Mouse (Mus musculus) T-helper 17 cell (primary cell): ENCODE results near the gene Il27ra.

Experiments used
- in situ Hi-C, 2 experiments: fragments of 300-600 bp; cut with MboI, MseI; formaldehyde crosslinking; loops; 1 replicate in 1 of 2; 2 replicates in 1 of 2; pipeline ENCODE4 v1.15.1; 2025; ENCODE audit warnings: high pct_unique_total_duplicates in 2 of 2

Gene Il27ra

DNA sequence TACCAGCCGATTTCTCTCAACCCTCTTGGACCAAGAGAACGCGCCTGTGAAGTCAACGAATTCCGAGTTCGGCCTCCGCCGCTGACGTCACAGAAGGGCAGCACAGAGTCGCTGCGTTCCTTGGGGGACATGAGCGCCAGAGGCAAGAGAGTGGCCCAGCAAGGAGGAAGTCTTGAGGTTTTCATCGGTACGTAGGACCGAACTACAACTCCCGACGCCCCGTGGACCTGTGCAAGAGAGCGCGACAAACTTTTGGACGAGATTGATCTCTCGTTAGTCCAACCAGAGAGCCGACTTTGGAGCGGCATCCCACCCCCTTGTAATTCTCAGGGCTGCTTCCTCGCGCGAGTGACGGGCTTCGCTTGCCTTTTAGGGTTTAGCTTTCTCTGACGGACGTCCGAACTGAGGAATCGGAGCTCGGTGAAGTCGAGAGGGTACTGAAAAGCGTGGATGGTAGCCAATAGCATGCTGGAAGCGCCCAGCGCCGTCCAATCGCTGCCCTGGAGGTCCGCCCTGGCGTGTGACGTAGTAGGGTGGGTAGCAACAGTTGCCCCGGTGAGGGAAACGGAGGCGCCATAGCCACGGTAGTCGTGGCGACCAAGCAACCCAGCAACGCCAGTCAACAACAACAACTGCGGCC lies 24.0 kb upstream of the Il27ra start, which contains the start of gene Rfx1:
Gene Rfx1, plus strand, starts transcription at position 544 of the 640 bp plus-strand sequence.
- in situ Hi-C loops = no loop called here

DNA sequence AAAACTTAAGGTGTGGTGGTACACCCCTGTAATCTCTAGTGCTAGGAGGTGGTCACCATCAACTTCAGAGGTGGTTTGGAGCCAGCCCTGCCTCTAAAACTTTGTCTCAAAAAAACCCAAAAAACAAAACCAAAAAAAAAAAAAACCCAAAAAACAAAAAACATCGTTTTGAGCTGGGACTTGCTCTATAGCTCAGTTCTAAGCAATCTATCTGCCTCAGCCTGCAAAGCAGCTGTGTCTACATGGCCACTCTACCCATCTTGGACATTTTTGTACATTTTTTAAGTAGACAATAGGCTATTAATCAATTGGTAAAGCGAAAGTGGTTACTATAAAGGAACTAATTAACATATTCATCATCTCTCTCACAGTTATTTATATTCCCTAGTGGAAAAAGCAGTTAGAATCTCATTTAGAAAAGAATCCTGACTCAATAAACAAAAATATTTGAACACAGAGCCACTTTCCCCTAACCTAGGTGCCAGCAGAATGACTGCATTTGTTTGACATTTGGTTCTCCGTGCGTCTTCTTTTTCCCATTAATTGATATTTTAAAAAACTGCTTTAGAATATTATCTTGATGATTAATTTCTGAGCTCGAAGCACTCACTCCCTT lies 23.2 kb upstream of the Il27ra start:
- in situ Hi-C loops = no loop called here

DNA sequence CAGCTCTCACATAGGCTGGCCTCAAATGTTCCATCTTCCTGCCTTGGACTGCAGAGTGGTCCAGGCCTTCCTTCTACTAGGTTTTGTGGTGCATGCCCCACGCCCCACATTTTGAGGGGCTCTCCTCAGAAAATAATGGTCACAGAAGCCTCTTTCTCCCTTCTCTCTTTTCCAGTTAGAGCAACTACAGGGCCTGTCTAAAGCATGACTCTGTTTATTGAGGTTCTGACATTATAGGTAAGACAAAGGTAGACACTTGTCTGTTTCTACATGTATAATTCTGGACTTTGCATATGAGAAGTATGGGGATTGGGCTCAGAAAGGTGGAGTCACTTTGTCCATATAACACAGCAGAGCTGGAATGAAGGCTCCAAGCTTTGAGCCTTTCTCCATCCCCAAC lies 22.6 kb upstream of the Il27ra start, which contains the start of gene Gm10643:
Gene Gm10643, minus strand, starts transcription at position 101 of the 400 bp plus-strand sequence.
- in situ Hi-C loops = no loop called here

DNA sequence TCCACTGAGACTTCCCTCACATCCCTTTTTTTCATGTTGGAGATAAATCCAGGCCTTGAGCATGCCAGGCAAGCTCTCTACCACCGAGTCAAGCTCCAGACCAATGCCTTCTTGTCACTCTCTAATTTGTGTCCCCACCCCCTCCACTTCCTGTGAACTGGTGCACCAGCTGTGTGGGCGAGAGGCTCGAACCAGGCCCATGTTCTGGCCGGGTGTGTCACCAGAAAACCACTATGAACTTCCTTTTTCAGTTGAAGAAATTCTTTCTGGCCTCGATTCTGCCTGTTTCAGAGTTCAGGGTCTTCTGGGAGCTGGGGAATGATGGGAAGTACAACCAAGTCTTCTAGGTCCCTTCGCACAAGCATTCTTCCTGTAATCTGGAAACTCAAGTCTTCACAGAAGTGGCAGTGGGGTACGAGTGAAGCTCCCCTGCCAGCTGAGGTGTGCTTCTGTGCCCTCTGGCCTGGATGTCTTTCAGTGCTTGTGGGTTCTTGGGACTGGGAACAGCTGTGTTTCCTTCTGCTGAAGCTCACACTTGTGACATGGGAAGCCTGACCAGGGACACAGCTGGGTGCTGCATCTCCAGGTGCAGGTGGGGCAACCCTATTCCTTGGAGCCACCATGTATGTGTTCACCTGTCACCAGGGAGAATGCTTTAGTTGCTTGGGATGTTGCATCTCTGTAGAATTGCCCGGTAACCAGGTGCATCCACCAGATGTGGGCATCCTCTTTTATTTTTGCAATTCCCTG lies 21.6 kb upstream of the Il27ra start:
- in situ Hi-C loops = no loop called here

DNA sequence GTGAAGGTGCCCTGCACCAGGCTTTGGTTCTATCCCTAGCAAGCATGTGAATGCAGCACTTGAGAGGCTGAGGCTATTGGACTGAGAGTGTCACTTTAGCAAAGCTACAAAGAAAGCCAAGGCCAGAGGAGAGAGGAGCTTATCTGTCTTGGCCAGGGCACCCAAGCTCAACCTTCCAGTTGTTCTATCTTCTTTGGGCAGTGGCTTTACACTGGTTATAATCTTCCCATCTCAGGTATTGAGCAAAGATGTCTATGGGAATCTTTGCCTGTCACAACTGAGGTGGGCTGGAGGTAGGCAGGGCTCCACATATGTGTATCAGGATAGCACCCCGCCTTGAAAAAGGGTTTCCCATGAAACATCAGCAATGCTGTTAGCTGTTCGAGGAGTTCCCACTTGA lies 17.9 kb upstream of the Il27ra start:
- in situ Hi-C loops = no loop called here

DNA sequence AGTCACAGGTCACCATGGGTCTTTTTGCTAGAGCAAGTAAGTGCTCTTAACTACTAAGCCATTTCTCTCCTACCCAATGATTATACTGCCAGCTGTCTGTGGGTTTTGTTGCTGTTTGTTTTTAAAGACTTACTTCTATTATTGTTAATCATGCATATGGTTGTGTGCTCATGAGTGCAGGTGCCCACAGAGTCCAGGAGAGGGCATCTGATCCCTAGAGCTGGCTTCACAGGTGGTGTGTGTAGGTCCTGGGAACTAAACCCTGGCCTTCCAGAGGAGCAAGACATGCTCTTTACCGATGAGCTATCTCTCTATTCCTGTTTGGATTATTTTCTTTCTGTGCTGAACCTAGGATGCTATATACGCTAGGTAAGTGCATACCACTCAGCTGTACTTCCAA lies 16.8 kb upstream of the Il27ra start:
- in situ Hi-C loops = loop anchor here (5.0 kb wide), 2 partner anchors 38 to 63 kb away; no protein-coding TSS in a partner anchor

DNA sequence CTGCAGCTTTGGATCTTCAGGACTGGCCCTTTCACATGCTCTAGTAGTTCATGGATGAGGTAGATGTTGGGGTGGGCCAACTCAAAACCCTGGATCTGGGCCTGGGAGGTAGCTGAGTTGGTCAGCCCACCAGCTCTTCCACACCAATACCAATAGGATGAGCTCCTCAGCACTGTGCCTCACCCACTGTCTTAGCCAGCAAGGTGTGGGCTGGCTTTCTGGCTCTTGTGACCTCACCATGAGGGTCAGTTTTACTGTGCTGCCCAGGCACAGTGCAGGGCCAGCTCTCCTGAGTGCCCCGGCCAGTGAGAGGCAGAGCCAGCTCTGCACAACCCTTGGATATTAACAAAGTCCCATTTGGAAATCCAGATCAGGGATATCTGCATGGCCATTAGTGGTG lies 15.4 kb upstream of the Il27ra start:
- in situ Hi-C loops = loop anchor here (5.0 kb wide), 2 partner anchors 39 to 64 kb away; no protein-coding TSS in a partner anchor

DNA sequence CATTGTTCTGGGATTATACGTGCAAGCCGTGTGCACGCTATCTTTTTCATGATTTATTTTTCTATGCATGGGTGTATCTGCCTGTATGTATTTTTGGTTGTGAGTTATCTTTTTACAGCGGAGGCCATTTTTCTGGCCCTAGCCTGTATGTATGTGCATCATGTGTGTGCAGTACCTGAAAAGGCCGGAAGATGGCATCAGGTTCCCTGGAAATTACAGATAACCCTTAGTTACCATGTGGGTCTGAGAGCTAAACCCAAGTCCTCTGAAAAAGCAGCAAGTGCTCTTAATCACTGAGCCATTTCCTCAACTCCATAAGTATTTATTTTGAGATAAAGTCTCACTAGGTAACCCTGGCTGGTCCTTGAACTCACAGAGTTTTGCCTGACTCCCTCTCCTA lies 10.8 kb upstream of the Il27ra start:
- in situ Hi-C loops = no loop called here

DNA sequence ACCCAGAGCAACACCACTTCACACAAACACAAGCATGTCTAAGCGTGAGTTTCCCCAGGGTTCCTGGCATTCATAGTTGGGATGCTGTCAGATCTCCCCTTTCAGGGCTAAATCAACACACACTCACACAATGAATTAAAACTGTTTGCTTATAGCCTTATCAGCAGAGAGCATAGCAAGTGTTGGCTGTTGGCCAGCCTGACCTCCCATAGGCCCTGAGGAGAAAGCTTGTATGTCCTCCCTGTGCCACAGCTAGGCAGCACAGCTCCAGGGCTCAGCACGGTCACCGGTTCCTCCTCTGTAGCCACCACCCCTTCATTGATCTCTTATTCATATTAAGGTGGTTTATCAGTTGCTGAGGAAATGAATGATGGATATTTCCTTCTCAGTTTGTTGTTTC lies 10.4 kb upstream of the Il27ra start:
- in situ Hi-C loops = no loop called here

DNA sequence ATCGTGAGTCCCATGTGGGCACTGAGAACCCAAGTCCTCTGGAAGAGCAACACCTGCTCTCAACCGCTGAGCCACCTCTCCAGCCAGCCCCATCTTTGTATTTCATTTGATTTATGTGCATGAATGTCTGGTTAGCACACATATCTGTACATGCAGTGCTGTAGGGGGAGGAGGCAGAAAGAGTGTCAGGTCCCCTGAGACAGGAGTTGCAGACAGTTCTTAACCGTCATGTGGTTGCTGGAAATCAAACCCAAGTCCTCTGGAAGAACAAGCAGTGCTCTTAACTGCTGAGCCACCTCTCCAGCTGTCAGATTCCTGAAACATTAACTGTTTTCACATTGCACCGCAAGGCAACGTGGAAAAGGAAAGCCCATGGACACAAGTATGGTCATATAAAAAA lies 5.8 kb upstream of the Il27ra start:
- in situ Hi-C loops = no loop called here

DNA sequence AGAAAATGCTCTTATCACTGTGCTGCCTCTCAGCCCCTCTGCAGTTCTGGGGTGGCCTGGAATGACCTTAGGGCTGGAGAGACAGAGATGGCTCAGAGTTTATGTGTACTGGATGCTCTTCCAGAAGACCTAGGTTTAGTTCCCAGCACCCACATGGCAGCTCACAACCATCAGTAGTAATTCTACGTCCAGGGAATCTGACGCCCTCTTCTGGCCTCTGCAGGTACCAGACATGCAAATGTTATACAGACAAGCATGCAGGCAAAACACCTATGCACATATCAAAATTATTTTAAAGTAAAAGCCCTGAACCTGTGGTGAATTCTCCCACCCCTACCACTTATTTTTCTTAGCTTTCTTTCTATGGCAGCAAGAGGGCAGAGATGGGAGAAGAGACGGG lies 4.1 kb upstream of the Il27ra start:
- in situ Hi-C loops = no loop called here

DNA sequence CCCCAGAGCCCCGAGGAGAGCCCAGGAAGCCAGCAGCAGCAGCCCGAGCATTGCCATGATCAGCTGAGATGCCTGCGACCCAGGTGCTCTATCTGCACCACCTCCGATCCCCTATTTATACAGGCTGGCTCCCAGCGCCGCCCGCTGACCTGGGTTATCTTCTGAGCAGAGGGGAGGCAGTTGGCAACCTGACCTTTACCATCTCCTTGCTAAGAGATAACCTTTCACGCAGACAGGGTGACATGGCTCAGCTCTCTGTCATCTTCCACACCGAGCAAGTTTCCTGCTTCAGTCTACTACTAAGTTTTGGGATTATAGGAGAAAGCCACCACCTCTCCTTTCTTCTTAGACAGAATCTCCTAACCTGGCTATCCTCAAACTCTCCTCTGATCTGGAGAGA lies 2.5 kb upstream of the Il27ra start, which contains the start of gene Rln3:
Gene Rln3, minus strand, starts transcription at position 101 of the 400 bp plus-strand sequence.
- in situ Hi-C loops = no loop called here

DNA sequence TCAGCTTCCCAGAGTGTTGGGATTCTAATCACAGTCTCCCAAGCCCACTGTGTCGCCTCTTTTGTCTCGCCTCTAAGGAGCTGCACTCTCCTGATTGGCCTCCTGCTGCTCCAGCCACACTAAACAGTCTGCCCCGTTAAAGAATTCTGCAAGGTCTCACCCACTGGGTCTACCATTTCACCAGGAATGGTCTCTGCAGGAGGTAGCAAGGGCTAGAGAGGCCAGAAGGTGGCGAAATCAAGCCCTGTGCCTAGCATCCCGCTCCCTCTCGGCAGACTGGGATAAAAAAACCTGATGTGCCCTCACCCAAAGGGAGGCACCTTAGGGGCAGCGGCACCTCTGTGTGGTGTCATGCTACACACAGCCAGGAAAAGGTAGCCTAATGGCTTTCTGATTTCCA lies 1.7 kb upstream of the Il27ra start:
- in situ Hi-C loops = no loop called here

DNA sequence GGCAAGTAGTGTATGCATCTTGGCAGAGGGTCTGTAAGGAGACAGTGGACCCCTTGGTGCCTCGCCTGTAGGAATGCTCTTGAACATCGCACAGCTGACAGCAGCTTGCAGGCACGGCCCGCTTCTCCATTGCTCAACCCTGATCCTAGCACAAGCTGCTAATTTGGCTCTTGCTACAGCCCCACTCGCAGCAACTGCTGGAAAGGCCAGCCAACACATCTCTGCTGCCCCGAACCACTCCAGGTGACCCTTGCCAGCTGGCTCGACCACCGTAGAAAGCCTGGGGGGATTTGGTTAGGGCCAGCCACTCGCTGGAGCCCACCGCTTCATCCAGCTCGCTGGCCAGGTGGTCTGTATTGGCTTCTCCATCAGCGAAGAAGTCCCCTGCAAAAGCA lies 556 bp upstream of the Il27ra start:
- in situ Hi-C loops = no loop called here

DNA sequence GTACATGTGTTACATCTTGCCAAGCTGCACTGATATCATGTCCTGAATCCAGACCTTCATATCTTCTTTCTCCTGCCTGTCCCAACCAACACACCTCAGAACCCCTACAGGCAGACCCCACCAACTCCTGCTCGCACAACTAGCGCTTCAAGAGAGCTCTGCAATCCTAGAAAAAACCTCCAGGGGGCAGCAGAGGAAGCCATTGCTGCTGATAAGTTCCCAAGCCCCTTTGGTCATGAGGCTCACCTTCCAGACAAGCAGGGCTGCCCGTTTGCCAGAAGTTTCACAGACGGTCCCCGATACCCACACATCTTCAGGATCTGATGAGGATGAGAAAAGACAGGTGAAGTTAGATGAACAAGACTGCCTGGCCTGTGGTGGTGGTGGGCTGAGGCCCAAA lies 3.3 kb downstream of the Il27ra start:
- in situ Hi-C loops = loop anchor here in 1 of 2 experiments (5.0 kb wide), 1 partner anchor 93 kb away; no protein-coding TSS in a partner anchor

DNA sequence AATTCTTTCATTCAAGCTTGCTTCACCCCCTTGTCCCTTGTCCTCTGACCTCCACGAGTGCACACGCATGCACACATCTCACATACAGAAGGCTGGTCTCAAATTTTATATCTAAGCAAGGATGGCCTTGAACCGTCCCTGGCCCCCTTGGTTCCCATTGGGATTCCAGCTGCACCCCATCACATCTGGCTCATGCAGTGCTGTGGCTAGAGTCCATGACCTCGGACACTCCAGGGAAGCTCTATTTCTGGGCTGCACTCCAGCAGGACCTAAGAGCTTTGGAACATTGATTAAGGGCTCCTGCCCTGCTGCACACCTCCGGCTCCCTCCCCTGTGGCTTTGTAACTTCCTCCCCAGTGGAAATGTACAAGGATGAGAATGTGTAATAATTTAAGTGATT lies 4.4 kb downstream of the Il27ra start:
- in situ Hi-C loops = loop anchor here in 1 of 2 experiments (5.0 kb wide), 1 partner anchor 94 kb away; no protein-coding TSS in a partner anchor

DNA sequence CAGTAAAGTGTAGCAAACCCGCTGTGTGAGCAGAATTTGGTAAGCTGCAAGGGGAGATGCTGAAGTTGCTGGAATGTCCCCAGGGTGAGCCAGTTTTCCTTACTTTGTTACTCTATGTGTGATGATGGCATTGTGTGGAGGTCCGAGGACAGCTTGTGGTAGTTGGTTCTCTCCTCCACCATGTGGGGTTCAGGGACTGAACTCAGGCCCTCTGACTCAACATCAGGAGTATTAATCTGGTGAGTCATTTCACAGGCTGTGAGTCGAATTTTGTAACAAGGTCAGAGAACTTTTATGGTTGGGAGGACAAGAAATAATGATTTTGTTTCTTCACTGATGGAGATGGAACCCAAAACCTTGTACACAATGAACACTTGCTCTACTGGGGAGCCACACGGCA lies 9.6 kb downstream of the Il27ra start:
- in situ Hi-C loops = no loop called here

DNA sequence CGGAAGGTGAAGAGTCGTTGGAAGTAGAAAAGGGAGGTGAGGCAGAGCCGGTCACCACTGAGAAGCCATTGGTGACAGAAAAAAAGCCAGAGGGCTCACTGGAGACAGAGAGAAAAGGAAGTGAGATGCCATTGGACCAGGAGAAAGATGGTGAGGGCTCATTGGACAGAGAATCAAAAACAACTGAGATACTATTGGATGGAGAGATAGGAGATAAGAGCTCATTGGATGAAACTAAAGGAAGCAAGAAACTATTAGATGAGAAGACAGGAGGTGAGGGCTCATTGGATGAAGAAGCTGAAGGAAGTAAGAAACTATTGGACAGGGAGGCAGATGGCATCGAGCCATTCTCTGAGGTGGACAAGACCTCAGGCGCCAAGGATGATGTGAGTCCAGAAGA lies 13.1 kb downstream of the Il27ra start:
- in situ Hi-C loops = no loop called here

DNA sequence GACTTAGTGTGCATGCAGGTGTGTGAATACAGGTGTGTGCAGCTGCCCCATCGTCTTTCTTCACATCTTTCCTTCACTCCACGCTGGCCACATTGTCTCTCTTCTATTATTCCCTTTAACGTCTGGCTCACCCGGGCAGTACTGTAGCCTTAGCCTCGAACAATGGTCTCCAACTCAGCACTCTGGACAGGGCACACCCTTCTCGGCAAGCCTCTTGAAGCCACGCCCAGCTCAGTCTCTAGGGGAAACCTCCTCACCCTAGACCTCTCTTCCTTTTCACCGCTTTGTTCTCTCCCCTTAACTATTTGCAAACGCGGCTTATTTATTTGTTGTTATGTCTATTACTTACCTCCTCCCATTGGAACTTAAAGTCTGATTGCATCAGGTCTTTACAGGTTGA lies 14.9 kb downstream of the Il27ra start:
- in situ Hi-C loops = no loop called here

DNA sequence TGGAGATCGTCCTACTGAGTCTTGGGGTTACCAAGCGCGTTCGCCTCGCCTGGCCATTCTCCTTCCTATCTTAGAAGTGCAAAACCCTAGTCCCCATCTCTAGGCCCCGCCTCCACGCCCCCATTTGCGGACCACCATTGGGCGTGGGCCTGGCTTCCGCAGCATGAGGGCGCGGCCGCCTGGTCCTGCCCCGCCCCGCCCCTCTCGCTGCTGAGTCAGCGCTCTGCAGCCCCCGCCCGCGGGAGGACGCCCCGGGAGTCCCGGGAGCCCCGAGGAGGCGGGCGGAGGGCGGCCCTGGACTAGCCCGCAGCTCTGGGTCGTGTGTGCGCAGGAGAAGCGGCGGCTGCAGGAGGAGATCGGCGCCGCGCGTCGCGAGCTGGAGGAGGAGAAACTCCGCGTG lies 16.5 kb downstream of the Il27ra start:
- in situ Hi-C loops = no loop called here

DNA sequence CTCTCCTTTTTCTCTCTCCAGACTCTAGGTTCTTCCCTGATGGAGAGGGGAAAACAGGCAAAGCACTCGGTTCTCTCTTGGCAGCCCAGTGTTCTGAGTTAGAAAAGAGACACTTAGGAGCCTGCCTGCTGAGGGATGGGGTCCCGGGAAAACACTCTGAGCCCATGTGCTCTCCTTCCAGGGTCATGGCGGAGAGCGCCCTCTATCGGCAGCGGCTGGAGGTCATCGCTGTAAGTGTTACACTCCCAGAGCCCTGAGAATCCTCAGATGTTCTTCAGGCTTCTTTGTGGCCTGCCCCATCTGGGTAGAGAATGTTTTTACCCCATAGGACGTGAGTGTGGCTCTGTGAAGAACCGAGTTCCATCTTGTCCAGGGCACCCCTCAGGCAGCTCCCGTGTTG lies 18.2 kb downstream of the Il27ra start:
- in situ Hi-C loops = no loop called here

DNA sequence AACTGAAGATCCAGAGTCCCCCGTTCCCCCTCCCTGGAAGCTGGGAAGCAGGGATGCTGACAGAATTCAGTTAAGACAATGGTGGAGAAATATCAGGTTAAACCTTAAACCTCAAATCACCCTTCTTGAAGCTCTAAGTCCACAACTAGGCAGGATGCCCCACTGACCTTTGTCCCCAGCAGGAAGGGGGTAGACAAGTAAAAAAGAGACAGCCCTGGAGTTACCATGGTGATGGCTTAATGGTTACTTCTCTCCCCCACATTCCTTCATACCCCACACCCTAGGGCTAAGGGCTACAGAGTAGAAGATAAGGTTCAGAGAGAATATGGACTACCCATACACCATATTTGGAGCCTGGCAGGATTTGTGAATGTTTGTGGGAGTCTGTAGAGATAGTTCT lies 18.8 kb downstream of the Il27ra start:
- in situ Hi-C loops = no loop called here

DNA sequence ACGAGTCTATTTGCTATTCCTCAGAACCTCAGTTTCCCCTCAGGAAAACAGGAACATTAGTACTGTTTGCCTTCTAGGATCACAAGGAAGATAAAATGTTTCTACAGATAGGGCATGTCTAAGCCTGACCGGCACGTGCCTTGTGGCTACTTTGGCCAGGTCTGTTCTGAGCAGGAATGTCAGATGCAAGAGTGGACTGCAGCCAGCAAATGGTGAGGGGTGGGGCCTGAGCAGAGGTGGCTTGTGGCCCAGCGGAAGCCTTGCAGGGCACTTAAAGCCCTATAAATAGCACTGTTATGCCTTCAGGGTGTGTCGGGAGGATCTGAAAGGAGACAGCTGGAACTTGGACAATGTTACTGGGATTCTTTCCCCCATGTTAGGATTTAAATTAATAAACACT lies 19.3 kb downstream of the Il27ra start:
- in situ Hi-C loops = no loop called here
